Mouse (Mus musculus) heart, postnatal 10 days (tissue): Measurements from ENCODE around the gene Mast3. TPM values are rescaled to one million over a fixed set of nuclear protein-coding genes. Genes with fewer than 3 reads are reported as not detected.

ENCODE experiments used
- DNase-seq, 2 experiments: peaks; one replicate each; pipeline ENCODE4 v3.0.0; 2021
- intact Hi-C: fragments of 180-260 bp; cut with DNase I; formaldehyde crosslinking; loops from one replicate; pipeline ENCODE4 v1.15.1; 2025
- total RNA-seq, 2 experiments: library from RNA; stranded (reverse); gene quantifications; 2 replicates each; pipeline ENCODE4 v1.2.3; 2021

Mast3 gene
- total RNA-seq, result 1 to 10 TPM; 7.9 to 9.3 TPM

DNA sequence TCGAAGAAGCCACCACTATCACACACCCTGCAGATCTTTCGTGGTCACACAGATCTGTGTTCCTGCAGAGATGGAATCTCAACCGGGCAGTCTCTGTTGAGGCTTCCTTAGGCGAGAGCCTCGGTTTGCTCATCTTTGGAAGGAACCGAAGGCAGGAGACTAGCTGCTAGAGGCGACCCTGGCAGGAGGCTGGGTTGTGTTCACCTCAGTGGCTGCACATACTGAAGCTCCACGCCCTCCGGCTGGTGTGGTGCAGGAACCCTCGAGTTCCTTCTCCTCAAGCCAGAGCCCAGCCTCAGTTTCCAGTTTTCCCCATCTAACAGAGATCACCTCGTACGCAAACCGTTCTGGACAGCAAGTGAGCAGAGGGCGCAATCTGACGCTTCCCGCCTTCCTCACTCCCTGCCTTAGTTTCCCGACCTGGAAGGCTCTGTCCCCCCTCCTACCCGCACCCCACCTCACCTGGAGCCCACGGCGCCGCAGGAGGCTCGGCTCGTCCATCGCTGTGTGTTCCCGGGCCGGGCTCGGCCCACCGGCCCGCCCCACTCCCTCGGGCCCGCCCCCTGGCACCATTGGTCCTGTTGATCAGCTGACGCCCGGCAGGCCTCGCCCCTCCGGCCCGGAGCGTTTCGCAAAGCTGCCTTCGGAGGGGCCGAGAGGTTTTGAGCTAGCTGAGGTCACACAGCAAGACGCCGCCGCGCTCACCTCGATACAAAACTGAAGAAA, at the start of gene Mast3:
TSS of gene Mast3 (minus strand) at position 574 of the 726 bp plus-strand sequence.
- peak; percentile 87 to 90 for DNase-seq
- intact Hi-C loops, result no loop called here

GRCm38 (mm10) chr8:70853863-70854262, 49.0 kb upstream of the Mast3 start:
- no peak for DNase-seq
- intact Hi-C loops, result no loop called here

DNA sequence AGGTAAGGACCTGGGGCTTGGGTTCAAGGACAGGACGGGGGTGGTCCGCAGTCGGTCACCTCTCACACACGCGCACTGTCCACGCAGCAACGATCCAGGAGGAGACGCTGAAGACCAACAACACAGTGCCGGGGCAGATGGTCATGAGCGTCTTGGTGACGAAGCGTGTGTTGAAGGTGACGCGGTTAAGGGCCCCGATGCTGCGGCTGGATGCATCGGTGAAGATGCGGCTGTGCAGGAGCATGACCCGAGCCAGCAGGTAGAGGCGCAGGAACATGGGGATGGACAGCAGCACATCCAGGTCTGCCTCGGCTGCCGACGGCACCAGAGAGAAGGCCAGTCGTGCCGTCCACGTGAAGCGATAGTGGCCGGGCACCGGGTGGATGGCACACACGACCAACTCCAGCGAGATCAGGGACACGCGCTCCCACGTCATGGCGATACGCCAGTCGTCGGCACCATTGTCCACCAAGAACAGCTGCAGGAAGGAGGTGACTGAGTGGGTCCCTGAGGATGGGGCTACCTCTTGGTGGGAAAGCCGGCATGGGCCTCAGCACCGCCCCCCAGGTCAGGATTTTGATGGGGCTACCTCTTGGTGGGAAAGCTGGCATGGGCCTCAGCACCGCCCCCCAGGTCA, 47.9 kb upstream of the Mast3 start:
- no peak for DNase-seq
- intact Hi-C loops, result no loop called here

DNA sequence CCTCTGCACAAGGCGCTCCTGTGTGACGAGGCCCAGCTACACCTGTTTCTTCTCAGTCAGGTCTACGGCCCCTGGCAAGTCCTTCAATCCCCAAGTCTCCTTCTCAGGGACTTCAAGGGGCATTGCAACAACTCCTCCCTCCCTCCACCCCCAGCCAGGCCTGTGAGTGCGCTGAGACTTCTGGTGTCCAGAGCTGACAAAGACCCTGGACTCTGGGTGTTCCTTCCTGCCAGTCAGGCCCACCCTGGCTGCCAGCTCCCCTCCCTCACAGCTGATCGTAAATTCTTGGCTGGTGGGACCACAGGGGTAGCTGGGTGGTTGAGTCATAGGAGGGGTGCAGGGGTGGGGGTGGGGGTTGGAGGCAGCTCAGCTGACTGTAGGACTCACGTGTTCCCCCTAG, 47.0 kb upstream of the Mast3 start:
- intact Hi-C loops, result no loop called here

GRCm38 (mm10) chr8:70850947-70851346, 46.1 kb upstream of the Mast3 start:
- DNase-seq, result no peak
- intact Hi-C loops, result no loop called here

More for the DNA sequence above, 47.0 kb upstream of the Mast3 start:
- DNase-seq, result no peak

DNA sequence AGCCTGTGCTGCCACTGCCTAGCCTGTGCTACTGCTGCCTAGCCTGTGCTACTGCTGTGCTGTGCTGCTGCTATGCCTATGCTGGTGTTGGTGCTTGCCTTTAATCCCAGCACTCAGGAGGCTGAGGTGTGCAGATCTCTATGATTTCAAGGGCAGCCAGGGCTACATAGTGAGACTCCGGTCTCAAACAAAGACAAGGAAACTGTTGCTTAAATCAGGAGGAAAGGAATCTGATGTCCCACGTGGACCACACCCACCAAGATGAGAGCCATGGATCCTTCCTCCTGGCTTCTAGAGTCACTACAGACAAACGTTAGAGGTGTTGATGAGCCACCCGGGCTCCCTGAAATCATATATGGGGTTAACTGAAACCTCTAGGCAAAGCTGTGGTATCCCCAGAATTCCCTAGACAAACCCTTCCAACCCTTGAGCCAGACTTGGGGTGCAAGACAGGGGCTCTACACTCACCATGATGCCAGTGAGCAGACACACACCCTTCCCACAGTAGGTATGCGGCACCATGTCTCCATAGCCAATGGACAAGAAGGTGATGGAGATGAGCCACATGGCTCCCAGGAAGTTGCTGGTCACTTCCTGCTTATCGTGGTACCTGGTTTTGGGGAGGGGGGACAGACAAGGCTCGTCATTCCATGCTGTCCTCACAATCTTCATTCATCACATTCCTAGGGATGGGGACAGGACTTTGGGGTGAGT, 45.4 kb upstream of the Mast3 start:
- no peak for DNase-seq
- intact Hi-C loops, result no loop called here

GRCm38 (mm10) chr8:70849333-70849990, 44.6 kb upstream of the Mast3 start:
- intact Hi-C loops, result no loop called here
- peak in 1 of 2 experiments; percentile 36 for DNase-seq

DNA sequence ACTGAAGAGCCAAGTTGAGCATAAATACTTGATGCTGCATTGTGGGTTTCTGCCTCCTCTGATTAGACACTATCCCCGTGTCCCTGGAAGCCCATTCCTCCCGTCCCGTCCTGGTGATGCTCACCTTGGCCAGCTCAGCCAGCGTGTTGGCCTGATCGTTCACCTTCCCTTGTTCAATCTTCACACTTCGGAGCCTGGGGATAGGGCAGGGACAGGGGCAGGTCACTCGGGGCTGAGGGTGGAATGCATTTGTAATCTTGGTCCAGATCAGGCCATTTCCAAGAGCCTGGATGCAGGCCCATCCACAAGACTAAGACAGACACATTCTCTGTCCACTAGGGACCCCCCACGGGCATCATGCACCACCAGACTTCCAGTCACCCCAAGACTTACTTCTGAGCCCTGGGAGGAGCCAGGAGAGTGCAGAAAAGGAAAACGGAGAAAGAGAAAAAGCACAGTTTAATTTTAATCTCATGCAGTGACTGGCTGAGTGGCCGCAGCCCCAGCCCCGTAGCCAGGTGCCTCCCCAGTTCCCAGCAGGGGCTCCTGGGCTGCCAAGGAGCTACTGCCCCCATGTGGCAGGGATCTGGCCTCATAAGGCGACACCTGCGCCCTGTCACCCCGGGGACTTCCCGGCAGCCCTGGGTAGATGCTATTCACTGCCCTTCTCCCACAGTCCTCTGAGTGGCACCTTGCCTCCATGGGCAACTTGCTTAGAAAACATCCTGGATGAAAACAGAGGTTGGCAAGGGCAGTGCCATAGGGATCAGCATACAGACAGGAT, 41.7 kb upstream of the Mast3 start:
- DNase-seq, result peak in 1 of 2 experiments; percentile 17
- intact Hi-C loops, result no loop called here

GRCm38 (mm10) chr8:70845108-70845507, 40.3 kb upstream of the Mast3 start:
- intact Hi-C loops, result no loop called here
- DNase-seq, result no peak

DNA sequence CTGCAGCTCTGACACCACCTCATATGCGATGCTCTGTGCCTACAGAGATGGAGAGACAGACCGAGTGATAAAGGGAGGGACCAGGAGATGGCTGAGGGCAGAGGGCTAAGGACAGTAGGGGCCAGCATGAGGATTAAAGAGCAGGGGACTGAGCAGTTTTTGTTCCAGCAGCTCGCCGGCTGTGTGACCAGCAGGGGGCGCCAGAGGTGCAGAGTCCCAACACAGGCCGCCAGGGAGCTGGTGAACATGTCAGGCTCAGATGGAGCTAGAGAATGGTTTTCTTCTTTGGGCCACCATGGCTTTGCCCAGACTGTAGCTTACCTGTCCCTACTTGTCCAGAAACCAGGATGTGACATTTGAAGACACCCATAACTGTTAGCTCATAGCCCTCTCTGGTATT, 39.7 kb upstream of the Mast3 start:
- intact Hi-C loops, result loop anchor here (1.0 to 5.0 kb wide), 2 partner anchors 25 to 82 kb away; partner anchors contain the start of gene Mpv17l2
- peak; percentile 91 to 96 for DNase-seq

GRCm38 (mm10) chr8:70843941-70844340, 39.1 kb upstream of the Mast3 start:
- intact Hi-C loops, result loop anchor here (1.0 to 5.0 kb wide), 2 partner anchors 25 to 82 kb away; partner anchors contain the start of gene Mpv17l2
- no peak for DNase-seq

DNA sequence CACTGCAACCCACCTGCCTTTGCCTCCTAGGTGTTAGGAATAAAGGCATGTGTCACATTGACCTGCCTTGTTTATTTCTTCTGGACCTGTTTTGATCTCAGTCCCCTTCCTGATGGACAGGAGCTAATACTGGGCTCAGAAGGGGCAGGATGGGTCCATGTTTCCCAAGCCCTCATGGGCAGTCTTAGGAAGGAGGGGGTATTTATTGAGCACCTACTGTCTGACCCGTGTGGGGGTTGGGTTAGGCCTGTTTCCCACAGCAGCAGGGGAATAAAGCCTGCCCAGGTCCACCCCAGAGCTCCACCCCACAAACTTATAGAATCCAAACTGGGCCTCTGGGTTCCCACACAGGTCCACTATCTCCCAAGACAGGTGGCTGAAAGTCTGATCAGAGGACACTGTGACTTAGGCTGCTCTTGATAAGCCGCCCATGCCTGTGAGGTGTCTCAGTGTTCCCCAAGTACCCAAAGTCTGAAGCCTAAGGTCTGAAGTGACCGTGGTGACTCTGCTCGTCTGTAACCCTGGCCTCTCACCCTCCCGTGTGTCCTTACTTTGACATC, 38.4 kb upstream of the Mast3 start:
- DNase-seq, result no peak

DNA sequence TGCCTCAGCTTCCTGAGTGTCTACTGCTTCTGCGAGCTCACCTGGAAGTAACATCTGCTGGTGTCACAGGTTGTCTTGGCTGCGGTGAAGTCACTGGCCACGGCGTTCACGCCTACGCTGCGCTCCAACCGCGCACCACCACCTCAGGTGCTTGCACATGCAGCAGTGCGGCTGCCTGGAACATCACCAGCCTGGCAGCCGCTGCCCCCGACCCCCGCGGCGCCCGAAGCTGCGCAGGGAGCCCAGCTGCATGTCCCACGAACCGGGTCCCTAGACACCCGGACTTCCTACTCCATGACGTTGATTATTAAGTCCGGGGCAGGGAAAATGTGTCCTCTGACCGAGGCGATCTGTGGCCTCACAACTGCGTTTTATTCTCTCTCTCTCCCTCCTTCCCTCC, 37.6 kb upstream of the Mast3 start:
- DNase-seq, result no peak
- intact Hi-C loops, result loop anchor here (5.0 kb wide), 1 partner anchor 80 kb away; the partner anchor contains the start of gene Mpv17l2

More for the DNA sequence above, 38.4 kb upstream of the Mast3 start:
- intact Hi-C loops, result loop anchor here (5.0 kb wide), 1 partner anchor 81 kb away; the partner anchor contains the start of gene Mpv17l2

- intact Hi-C loops, result loop anchor here (1.0 to 5.0 kb wide), 3 partner anchors 20 to 121 kb away; partner anchors contain the start of gene Mpv17l2
- DNase-seq, result peak; percentile 93 to 96
Measured at GRCm38 (mm10) chr8:70841147-70842072, 36.6 kb upstream of the Mast3 start.

DNA sequence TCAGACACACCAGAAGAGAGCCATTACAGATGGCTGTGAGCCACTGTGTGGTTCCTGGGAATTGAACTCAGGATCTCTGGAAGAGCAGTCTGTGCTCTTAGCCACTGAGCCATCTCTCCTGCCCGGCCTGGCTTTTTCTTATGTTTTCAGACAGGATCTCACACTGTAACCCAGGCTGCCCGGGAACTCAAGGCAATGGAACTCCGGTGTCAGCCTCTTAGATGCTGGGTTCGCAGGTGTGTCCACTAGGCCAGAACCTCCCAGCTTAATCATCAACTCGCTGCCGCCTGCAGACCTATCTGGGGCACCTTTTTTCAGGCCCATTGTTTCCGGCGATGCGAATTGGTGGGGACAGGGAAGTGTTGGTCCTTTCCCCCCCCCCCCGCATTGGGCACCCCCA, 35.7 kb upstream of the Mast3 start:
- DNase-seq, result no peak

GRCm38 (mm10) chr8:70839408-70840351, 34.8 kb upstream of the Mast3 start, which contains the start of gene Arrdc2:
TSS of gene Arrdc2 (minus strand) at chr8:70839720.
- intact Hi-C loops, result loop anchor here (5.0 kb wide), 1 partner anchor 77 kb away; the partner anchor contains the start of gene Mpv17l2
- DNase-seq, result peak; percentile 99

More for the DNA sequence above, 35.7 kb upstream of the Mast3 start:
- intact Hi-C loops, result loop anchor here (5.0 kb wide), 1 partner anchor 78 kb away; the partner anchor contains the start of gene Mpv17l2
